Mouse (Mus musculus) cortical plate, adult 2 months (tissue): ENCODE data around the gene Zcchc24.

Source experiments
- CTCF ChIP-seq: fragments of 200-500 bp; IDR thresholded peaks from 2 replicates; pipeline ENCODE4 v1.5.1; 2011; ENCODE audit warnings: mild to moderate bottlenecking, control low read depth, low read length; ENCODE audit not compliant: insufficient read depth; ENCODE audit errors: extremely low read depth
- POLR2A ChIP-seq: fragments of 200-500 bp; IDR thresholded peaks from 2 replicates; pipeline ENCODE4 v1.6.1; 2011; ENCODE audit warnings: mild to moderate bottlenecking, low read length, control low read depth; ENCODE audit not compliant: insufficient read depth; ENCODE audit errors: extremely low read depth

GRCm38 (mm10) chr14:25686216-25686945 lies 82.5 kb downstream of the Zcchc24 start:
- TF ChIP-seq CTCF, result no peak
- TF ChIP-seq POLR2A, result no peak
